Mouse (Mus musculus): Measurements from ENCODE around the gene Akt2. TPM values are rescaled to one million over a fixed set of nuclear protein-coding genes. Genes with fewer than 3 reads are reported as not detected.

Akt2 gene
- polyA plus RNA-seq, 1 experiment from 2014 or later: 82.3 TPM

DNA sequence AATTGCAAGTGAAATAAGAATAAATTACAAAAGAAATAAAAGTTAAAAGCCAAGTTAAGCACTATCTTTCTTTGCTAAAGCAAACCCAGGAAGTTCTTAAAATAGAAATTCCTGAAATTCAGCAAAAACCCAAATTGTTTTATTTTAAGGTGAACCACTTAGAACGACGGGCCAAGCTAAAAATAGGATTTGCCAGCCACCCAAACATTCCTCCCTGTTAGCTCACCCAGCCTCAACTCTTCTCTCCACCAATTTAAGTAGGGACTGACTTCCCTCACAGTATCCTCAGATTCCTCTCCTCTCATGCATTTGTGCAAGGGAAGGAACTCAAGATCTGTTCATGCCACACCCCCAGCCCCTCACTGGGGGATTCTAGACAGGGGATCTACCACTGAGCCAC, 91.9 kb downstream of the Akt2 start:
- Histone ChIP-seq H3K36me3 (ENCODE audit: control insufficient read depth, insufficient read depth) (no peaks in the 10 kb centered on the region), H3K9me3 (replicated peaks; ENCODE audit: control insufficient read depth, low read length) (no peaks in the 10 kb centered on the region), H3K9ac (ENCODE audit: low read length) (no peak overlapping the region), H3K27me3 (ENCODE audit: control insufficient read depth, insufficient read depth, low read length) (0 out of 2 replicates have a peak, but pooled peaks cover 3% of the 10 kb centered on the region), H3K4me3 (ENCODE audit: low read length) (no peak overlapping the region), H3K4me2 (ENCODE audit: low read depth, low read length) (no peak overlapping the region), H3K4me1 (ENCODE audit: control insufficient read depth, insufficient read depth, low read length) (no peaks in the 10 kb centered on the region), H3K27ac (ENCODE audit: low read length) (no peak overlapping the region)
- 10% methylated on average over 2 of the region's 2 CpGs for WGBS
- no peak for ATAC-seq (replicated peaks; ENCODE audit: extremely low read depth, insufficient read depth, low FRiP score)

DNA sequence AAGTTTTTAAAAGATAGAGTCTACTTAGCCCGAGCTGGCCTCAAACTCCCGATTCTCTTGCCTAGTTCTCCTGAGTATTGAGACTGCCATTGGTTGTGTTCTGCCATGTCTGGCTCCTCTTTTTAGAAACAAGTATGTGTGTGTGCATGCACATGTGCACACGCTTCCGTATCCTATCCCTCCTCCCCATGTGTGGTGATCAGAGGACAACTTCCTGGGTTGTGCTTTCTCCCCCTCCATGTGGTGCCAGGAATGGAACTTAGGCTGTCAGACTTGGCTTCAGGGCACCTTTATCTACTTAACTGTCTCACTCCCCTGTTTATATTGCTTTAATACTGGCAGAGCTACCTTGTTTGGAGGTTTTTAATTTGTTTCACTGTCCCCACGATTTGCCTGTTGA, 93.9 kb downstream of the Akt2 start:
- 28% methylated on average over 5 of the region's 5 CpGs for WGBS
- Histone ChIP-seq H3K4me2 (ENCODE audit: low read depth, low read length) (peak overlapping the region; percentile 0; the same call in 1 of the 2 replicates), H3K4me3 (ENCODE audit: low read length) (no peak overlapping the region), H3K27ac (ENCODE audit: low read length) (no peak overlapping the region), H3K9ac (ENCODE audit: low read length) (no peak overlapping the region), H3K9me3 (replicated peaks; ENCODE audit: control insufficient read depth, low read length) (no peaks in the 10 kb centered on the region), H3K27me3 (ENCODE audit: control insufficient read depth, insufficient read depth, low read length) (0 out of 2 replicates have a peak, but pooled peaks cover 3% of the 10 kb centered on the region), H3K36me3 (ENCODE audit: control insufficient read depth, insufficient read depth) (no peaks in the 10 kb centered on the region), H3K4me1 (ENCODE audit: control insufficient read depth, insufficient read depth, low read length) (peaks cover 4% of the 10 kb centered on the region)
- ATAC-seq (replicated peaks; ENCODE audit: extremely low read depth, insufficient read depth, low FRiP score): no peak

DNA sequence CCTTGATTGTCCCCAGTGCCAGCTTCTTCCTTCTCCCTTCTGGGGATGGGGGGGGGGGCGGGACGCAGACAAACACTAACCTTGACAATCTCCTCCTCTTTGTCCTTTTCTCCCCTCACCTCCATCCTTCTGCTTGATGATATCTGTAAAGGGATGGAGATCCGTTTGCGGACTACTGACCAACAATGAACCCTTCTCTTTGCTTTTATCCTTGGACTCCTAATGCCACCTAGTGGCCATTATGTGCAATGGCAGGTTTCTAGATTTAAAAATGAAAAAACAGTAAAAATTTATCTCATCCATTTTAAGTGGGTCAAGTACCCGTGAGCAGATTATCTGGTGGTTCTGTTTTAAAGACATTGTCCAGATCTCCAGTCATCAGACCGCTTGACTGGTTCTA, 94.3 kb downstream of the Akt2 start:
- Histone ChIP-seq H3K9me3 (replicated peaks; ENCODE audit: control insufficient read depth, low read length) (no peaks in the 10 kb centered on the region), H3K9ac (ENCODE audit: low read length) (no peak overlapping the region), H3K4me3 (ENCODE audit: low read length) (no peak overlapping the region), H3K4me2 (ENCODE audit: low read depth, low read length) (peak overlapping the region; percentile 0; the same call in 1 of the 2 replicates), H3K27me3 (ENCODE audit: control insufficient read depth, insufficient read depth, low read length) (0 out of 2 replicates have a peak, but pooled peaks cover 3% of the 10 kb centered on the region), H3K36me3 (ENCODE audit: control insufficient read depth, insufficient read depth) (no peaks in the 10 kb centered on the region), H3K27ac (ENCODE audit: low read length) (no peak overlapping the region), H3K4me1 (ENCODE audit: control insufficient read depth, insufficient read depth, low read length) (peaks cover 4% of the 10 kb centered on the region)
- ATAC-seq (replicated peaks; ENCODE audit: extremely low read depth, insufficient read depth, low FRiP score): no peak
- WGBS: 0% methylated on average over 6 of the region's 6 CpGs

DNA sequence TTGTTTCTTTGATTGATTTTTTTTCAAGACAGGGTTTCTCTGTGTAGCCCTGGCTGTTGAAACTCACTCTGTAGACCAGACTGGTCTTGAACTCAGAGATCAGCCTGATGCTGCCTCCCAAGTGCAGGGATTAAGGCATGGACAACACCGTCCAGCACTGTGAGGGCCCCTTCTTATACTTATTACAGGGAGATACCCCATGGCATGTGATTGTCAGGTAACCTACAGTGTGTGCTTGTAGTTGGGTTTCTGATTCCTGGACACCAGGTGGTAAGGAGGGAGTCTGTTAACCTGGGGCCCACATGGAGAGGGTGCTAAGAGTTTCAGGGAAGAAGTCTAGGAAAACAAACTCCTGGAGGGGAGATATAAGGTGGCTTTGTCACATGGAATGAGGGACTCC, 95.7 kb downstream of the Akt2 start:
- Histone ChIP-seq H3K27me3 (ENCODE audit: control insufficient read depth, insufficient read depth, low read length) (0 out of 2 replicates have a peak, but pooled peaks cover 3% of the 10 kb centered on the region), H3K36me3 (ENCODE audit: control insufficient read depth, insufficient read depth) (no peaks in the 10 kb centered on the region), H3K27ac (ENCODE audit: low read length) (no peak overlapping the region), H3K4me2 (ENCODE audit: low read depth, low read length) (no peak overlapping the region), H3K9me3 (replicated peaks; ENCODE audit: control insufficient read depth, low read length) (no peaks in the 10 kb centered on the region), H3K4me1 (ENCODE audit: control insufficient read depth, insufficient read depth, low read length) (peaks cover 4% of the 10 kb centered on the region), H3K4me3 (ENCODE audit: low read length) (no peak overlapping the region), H3K9ac (ENCODE audit: low read length) (no peak overlapping the region)
- WGBS: 69% methylated on average over 1 of the region's 1 CpGs
- no peak for ATAC-seq (replicated peaks; ENCODE audit: extremely low read depth, insufficient read depth, low FRiP score)

DNA sequence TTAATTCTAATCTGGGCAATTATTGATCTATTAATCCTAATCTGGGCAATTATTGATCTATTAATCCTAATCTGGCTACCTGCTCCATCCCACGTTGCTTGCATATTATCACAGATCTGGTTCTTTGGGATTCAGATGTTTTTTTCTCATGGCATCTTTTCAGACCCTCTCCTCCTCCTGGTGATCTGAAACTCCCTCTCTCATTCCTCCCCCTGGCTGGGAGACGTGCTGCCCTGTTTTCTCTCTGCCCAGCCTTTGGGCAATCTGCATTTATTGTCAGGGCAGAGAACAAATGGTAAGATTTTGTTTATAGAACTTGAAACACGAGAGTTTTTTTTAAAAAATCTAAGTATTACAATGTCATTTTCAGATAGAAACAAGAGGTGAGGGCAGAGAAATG, 96.5 kb downstream of the Akt2 start:
- no peak overlapping the region for H3K27ac ChIP-seq (ENCODE audit: low read length)
- no peak overlapping the region for H3K4me3 ChIP-seq (ENCODE audit: low read length)
- H3K36me3 ChIP-seq (ENCODE audit: control insufficient read depth, insufficient read depth): no peaks in the 10 kb centered on the region
- no peak for ATAC-seq (replicated peaks; ENCODE audit: extremely low read depth, insufficient read depth, low FRiP score)
- peaks cover 4% of the 10 kb centered on the region for H3K4me1 ChIP-seq (ENCODE audit: control insufficient read depth, insufficient read depth, low read length)
- no peak overlapping the region for H3K4me2 ChIP-seq (ENCODE audit: low read depth, low read length)
- H3K9ac ChIP-seq (ENCODE audit: low read length): no peak overlapping the region
- 0 out of 2 replicates have a peak, but pooled peaks cover 3% of the 10 kb centered on the region for H3K27me3 ChIP-seq (ENCODE audit: control insufficient read depth, insufficient read depth, low read length)
- H3K9me3 ChIP-seq (replicated peaks; ENCODE audit: control insufficient read depth, low read length): no peaks in the 10 kb centered on the region
- 69% methylated on average over 3 of the region's 3 CpGs for WGBS

DNA sequence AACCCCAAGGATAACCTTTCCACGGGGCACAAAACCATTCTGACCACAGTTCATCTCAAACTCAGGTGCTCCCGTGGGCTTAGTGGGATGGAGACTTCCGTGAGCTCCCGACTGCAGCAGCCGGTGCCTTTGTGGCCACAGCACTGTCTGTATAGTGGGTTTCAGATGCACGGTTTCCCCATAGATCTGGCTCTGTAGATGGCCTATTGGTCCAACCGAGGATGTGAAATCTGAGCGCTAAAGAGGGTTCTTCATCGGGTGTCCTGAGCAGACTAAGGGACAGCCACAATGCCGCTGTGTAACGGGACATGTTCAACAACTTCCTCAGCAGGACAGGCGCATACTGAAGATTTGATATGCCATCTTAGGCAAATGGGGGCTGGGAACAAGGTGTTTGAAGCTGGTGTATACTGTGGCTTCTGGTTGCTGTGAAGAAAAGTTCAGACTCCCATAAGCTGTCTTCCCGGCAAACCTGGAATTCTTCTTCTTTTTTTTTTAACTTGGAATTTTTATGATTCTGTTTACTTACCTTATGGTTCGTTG, 97.0 kb downstream of the Akt2 start:
- ATAC-seq (replicated peaks; ENCODE audit: extremely low read depth, insufficient read depth, low FRiP score): no peak
- 0 out of 2 replicates have a peak, but pooled peaks cover 3% of the 10 kb centered on the region for H3K27me3 ChIP-seq (ENCODE audit: control insufficient read depth, insufficient read depth, low read length)
- H3K27ac ChIP-seq (ENCODE audit: low read length): no peak overlapping the region
- no peaks in the 10 kb centered on the region for H3K36me3 ChIP-seq (ENCODE audit: control insufficient read depth, insufficient read depth)
- H3K4me2 ChIP-seq (ENCODE audit: low read depth, low read length): peak overlapping the region; percentile 80
- H3K9ac ChIP-seq (ENCODE audit: low read length): peak overlapping the region; percentile 78
- peak overlapping the region; percentile 58 for H3K4me3 ChIP-seq (ENCODE audit: low read length)
- 35% methylated on average over 14 of the region's 14 CpGs for WGBS
- H3K4me1 ChIP-seq (ENCODE audit: control insufficient read depth, insufficient read depth, low read length): peaks cover 4% of the 10 kb centered on the region
- H3K9me3 ChIP-seq (replicated peaks; ENCODE audit: control insufficient read depth, low read length): no peaks in the 10 kb centered on the region

DNA sequence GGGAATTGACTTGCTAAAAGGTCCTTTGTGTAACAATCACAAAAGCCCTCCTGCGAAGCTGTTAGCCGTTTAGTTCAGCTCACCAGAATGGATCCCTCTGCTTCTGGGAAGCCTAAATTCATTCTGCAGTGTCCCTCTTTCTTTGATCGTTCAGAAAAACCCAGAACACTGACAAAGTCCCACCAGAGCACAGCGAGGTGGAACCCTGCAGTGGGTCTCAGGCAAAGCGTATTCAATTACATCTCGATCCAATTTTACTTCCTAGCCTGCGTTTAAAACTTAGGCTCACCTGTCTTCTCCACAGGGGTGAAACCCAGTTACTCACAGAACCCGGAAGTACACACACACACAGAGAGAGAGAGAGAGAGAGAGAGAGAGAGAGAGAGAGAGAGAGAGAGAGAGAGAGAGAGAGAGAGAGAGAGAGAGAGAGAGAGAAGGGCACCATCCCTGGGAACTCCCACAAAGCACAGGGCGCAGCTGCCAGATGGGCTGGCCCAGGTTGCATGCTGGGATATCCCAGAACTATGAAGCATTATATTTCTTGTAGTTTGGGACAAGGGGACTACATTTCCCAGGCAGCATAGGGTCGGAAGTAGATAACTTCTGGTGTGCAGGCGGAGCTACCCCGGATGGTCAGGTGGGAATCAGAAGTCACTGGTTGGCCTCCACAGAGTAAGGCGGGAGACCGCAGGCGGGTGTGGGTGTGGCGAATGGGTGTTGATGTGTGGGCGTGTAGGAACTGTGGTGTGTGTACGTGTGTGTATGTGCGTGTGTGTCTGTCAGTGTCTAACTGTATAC, 97.7 kb downstream of the Akt2 start, which contains the start of gene Zfp607b:
Gene Zfp607b, plus strand, starts transcription at position 526 of the 798 bp plus-strand sequence.
- Histone ChIP-seq H3K9ac (ENCODE audit: low read length) (peak within 1 kb of the TSS; percentile 78), H3K36me3 (ENCODE audit: control insufficient read depth, insufficient read depth) (no peaks in the 10 kb centered on the region), H3K4me1 (ENCODE audit: control insufficient read depth, insufficient read depth, low read length) (peaks cover 4% of the 10 kb centered on the region), H3K4me3 (ENCODE audit: low read length) (peak within 1 kb of the TSS; percentile 58), H3K27ac (ENCODE audit: low read length) (peak within 1 kb of the TSS; percentile 55; the same call in 1 of the 2 replicates), H3K27me3 (ENCODE audit: control insufficient read depth, insufficient read depth, low read length) (no peaks in the 10 kb centered on the region), H3K4me2 (ENCODE audit: low read depth, low read length) (peak within 1 kb of the TSS; percentile 80), H3K9me3 (replicated peaks; ENCODE audit: control insufficient read depth, low read length) (no peaks in the 10 kb centered on the region)
- ATAC-seq (replicated peaks; ENCODE audit: extremely low read depth, insufficient read depth, low FRiP score): peak; percentile 97
- under 1% methylated on average over 19 of the region's 19 CpGs for WGBS
